Mouse (Mus musculus) splenic B cell, adult 2 months (primary cell): Measurements from ENCODE around the gene Macc1.
"Not testable (repeated sequence)": the region's sequence is repeated elsewhere in the genome, so short reads cannot be mapped to it uniquely, and the experiment has no call there.

Experiments
- DNase-seq: peaks from one replicate; pipeline ENCODE4 v3.0.0-alpha.2; 2011; ENCODE audit warnings: low read depth, low spot score
- H3K27me3 ChIP-seq: 2 replicates; pipeline ENCODE4 v1.6.1; 2012; ENCODE audit warnings: mild to moderate bottlenecking, low read length, moderate library complexity, mixed read lengths; ENCODE audit not compliant: control insufficient read depth, poor library complexity, insufficient read depth, severe bottlenecking
- H3K36me3 ChIP-seq: 2 replicates; pipeline ENCODE4 v1.6.1; 2012; ENCODE audit warnings: mild to moderate bottlenecking, low read length, moderate library complexity, mixed read lengths; ENCODE audit not compliant: control insufficient read depth, poor library complexity, insufficient read depth, severe bottlenecking

The Macc1 gene

GRCm38 (mm10) chr12:119313970-119314369 lies at the start of gene Macc1:
TSS of gene Macc1 (plus strand) at chr12:119314270.
- Histone ChIP-seq H3K27me3 (no peaks in the 10 kb centered on the region), H3K36me3 (no peaks in the 10 kb centered on the region)
- no peak for DNase-seq

GRCm38 (mm10) chr12:119264506-119264905 lies 49.6 kb upstream of the Macc1 start:
- no peak for DNase-seq
- no peaks in the 10 kb centered on the region for H3K27me3 ChIP-seq
- H3K36me3 ChIP-seq: no peaks in the 10 kb centered on the region

- Histone ChIP-seq H3K27me3 (no peaks in the 10 kb centered on the region), H3K36me3 (no peaks in the 10 kb centered on the region)
- no peak for DNase-seq
Measured at GRCm38 (mm10) chr12:119268723-119269122, 45.3 kb upstream of the Macc1 start.

GRCm38 (mm10) chr12:119270036-119270435 lies 44.0 kb upstream of the Macc1 start:
- Histone ChIP-seq H3K36me3 (no peaks in the 10 kb centered on the region), H3K27me3 (no peaks in the 10 kb centered on the region)
- no peak for DNase-seq

DNA sequence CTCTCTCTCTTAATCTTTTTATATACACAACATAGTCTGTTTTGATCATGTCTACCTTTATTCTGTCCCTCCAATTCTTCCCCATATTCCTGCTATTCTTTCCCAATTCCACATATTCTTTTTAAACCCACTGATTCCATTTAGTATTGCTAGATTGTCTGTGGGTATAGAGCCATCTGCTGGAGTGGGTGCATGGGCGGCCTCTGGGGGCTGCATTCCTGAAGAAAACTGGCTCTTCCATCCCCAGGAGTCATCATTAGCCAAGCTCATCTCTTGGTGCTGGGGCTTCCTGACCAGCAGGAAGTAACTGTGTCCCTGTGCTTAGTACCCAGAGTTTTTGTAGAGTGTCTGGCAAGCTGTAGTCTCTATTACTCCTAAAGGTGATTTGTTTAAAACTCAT lies 42.1 kb upstream of the Macc1 start:
- no peaks in the 10 kb centered on the region for H3K27me3 ChIP-seq
- no peaks in the 10 kb centered on the region for H3K36me3 ChIP-seq
- DNase-seq: no peak

DNA sequence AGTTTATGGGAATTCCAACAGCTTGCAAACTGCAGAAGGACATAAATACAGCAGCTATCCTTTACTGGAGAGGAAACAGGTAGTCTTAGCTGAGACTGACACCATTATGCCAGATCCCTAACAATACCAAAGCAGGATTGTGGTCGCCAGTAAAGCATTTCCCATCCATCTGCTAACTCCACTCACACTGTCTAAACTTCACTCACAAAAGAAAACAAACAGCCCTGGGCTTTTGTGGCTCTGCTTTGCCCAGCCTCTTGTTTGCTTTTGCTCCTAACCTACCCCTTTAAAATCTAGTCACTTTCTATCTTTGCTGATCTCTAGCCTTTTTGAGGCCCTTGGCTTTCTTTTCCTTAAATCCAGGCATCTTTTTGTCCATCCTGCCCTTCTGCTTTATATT lies 40.5 kb upstream of the Macc1 start:
- DNase-seq: no peak
- no peaks in the 10 kb centered on the region for H3K27me3 ChIP-seq
- no peaks in the 10 kb centered on the region for H3K36me3 ChIP-seq

DNA sequence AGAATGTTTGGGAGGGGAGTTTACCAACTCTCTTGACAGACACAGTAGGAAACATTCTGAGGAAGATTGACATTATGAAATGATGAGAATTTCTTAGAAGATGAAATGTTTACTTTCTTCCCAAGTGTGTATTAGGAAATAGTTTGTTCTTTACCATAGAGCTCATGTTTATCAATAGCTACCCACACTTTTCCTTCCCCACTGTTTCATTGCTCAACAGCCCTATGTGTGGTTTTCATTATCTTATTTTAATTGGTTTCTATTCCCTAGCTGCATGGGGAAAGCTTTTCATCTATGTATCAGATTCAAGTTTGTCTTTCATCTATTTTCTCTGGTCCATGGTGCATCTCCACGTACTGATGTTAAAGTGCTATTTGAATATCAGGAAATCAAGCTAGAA lies 37.8 kb upstream of the Macc1 start:
- no peak for DNase-seq
- Histone ChIP-seq H3K36me3 (no peaks in the 10 kb centered on the region), H3K27me3 (no peaks in the 10 kb centered on the region)

DNA sequence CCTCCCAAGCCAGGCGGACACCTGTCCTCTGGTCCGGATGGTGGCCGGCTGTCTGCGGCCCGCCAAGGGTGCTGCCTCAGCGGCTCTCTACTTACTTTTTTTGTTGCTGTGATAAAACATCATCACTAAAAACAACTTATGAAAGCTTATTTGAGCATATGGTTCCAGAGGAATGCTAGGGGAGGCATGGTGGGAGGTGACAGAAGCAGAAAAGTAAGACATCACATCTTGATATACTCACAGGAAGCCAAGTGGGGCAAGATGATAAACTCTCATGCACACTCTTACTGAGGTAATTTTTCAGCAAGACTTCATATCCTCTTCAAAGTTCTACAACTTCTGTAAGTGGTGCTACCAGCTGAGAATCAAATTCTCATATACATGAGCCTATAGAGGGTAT lies 22.5 kb upstream of the Macc1 start:
- H3K27me3 ChIP-seq: no peaks in the 10 kb centered on the region
- no peak for DNase-seq
- H3K36me3 ChIP-seq: no peaks in the 10 kb centered on the region

DNA sequence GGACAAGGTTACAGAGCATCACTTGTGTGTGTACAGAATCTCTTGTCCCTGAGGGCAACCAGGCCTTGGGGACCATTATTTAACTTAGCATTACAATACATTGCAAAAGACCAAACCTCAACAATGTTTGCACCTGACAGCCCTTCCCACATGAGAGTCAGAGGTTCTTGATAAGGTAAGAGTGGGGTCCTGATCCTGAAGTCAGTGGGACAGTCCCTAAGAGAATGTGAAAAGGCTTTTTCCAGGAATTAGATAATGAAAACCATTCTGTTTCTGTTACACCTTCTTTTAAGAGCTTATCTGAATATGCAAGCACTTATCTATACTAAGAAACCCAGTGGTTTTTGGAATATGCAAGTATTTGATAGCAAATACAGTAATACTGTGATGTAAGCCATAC lies 10.5 kb upstream of the Macc1 start:
- H3K27me3 ChIP-seq: no peaks in the 10 kb centered on the region
- DNase-seq: no peak
- no peaks in the 10 kb centered on the region for H3K36me3 ChIP-seq

- no peak for DNase-seq
- Histone ChIP-seq H3K36me3 (no peaks in the 10 kb centered on the region), H3K27me3 (no peaks in the 10 kb centered on the region)
Measured at GRCm38 (mm10) chr12:119313014-119313763, 881 bp upstream of the Macc1 start.

GRCm38 (mm10) chr12:119318799-119319198 lies 4.7 kb downstream of the Macc1 start:
- Histone ChIP-seq H3K27me3 (no peaks in the 10 kb centered on the region), H3K36me3 (no peaks in the 10 kb centered on the region)
- no peak for DNase-seq

DNA sequence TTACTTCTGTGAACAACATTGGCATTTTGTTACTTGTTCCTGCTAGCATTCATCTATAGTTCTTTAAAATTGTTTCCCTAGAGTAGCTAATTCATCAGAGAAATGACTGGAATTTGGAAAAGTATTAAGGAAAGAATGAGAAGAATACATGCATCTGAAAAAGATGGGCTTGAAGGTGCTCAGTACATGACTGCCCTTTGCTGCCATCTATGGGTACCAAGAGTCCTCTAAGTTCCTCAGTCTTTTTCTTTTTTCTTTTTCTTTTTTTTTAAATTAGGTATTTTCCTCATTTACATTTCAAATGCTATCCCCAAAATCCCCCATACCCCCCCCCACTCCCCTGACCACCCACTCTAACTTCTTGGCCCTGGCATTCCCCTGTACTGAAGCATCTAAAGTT lies 11.3 kb downstream of the Macc1 start:
- H3K36me3 ChIP-seq: no peaks in the 10 kb centered on the region
- DNase-seq: peak; percentile 18
- H3K27me3 ChIP-seq: no peaks in the 10 kb centered on the region

DNA sequence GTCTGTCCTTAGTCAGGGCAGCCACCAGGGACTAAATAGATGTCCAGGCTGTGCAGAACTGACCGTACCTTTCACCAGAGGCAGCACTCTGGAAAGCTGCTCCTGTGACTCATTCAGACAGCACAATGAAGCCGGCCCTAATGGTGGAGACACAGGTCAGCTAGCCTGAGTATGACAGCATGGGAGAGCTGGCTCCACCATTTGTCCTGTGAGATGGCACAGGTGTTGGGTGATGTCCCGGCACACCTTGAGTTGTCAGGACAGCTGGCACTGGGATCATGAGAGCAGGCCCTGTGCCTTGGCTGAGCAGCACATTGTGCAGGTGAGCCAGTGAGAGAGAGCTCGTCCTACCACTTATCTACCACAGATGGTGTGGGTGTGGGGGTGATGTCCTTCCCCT lies 16.6 kb downstream of the Macc1 start:
- no peaks in the 10 kb centered on the region for H3K36me3 ChIP-seq
- no peaks in the 10 kb centered on the region for H3K27me3 ChIP-seq
- no peak for DNase-seq

DNA sequence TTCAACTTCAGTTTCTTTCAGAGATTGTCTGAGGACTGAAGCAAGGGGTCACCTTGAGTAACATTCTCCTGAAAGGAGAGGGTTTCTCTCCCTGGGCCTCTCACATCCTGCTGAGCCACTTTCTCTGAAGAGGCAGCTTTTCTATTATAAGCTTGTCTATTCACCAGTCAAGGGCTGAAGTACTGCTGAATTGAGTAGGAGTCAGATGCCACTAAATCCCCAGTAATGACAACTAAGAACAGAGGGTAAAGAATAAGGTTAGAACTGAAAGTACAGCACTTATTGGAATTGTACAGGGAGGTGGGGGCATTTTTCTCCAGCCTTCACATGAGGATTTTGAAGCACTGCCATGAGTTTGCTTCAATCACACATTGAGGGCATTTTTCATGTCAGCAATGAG lies 19.3 kb downstream of the Macc1 start:
- no peak for DNase-seq
- no peaks in the 10 kb centered on the region for H3K36me3 ChIP-seq

DNA sequence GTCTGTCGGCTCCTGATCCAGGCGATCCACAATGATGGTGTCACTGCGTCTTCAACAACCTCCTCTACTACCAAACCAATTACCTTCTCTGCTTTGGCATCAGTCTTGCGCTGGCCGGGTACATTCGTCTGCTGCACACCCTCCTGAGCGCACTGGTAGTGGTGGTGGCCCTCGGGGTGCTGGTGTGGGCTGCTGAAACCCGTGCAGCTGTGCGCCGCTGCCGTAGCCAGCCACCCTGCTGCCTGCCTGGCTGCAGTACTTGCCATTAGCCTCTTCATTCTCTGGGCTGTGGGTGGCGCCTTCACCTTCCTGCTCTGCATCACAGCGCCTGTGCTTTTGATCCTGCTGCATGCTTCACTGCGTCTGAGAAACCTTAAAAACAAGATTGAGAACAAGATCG lies 38.5 kb downstream of the Macc1 start:
- DNase-seq, H3K36me3 ChIP-seq, H3K27me3 ChIP-seq: not testable (repeated sequence)

More for the DNA sequence above, 19.3 kb downstream of the Macc1 start:
- H3K27me3 ChIP-seq: no peaks in the 10 kb centered on the region
